Mouse (Mus musculus) skeletal muscle tissue, adult 2 months (tissue): Measurements from ENCODE around the gene Tbx4.

Source experiments
- DNase-seq: peaks from one replicate; pipeline ENCODE4 v3.0.0-alpha.2; 2012; ENCODE audit warnings: low read depth, low spot score

The Tbx4 gene

DNA sequence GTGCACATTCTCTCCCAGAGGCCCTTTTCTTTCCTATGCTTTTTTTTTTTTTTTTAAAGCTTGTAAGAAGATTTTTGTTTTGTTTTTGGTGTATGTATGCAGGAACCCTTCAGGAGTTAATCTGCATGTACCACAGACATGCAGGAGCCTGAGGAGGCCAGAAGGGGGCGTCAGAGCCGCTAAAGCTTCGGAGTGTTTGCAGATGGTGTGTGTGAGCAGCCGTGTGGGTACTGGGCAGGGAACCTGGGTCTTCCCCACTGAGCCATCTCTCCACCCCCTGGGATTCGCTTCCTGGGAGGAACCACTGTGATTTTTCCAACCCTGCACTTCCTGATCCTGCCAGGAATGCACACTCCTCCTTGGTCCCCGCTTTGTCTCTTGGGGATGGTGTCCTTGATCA, 35.5 kb upstream of the Tbx4 start:
- DNase-seq: no peak

DNA sequence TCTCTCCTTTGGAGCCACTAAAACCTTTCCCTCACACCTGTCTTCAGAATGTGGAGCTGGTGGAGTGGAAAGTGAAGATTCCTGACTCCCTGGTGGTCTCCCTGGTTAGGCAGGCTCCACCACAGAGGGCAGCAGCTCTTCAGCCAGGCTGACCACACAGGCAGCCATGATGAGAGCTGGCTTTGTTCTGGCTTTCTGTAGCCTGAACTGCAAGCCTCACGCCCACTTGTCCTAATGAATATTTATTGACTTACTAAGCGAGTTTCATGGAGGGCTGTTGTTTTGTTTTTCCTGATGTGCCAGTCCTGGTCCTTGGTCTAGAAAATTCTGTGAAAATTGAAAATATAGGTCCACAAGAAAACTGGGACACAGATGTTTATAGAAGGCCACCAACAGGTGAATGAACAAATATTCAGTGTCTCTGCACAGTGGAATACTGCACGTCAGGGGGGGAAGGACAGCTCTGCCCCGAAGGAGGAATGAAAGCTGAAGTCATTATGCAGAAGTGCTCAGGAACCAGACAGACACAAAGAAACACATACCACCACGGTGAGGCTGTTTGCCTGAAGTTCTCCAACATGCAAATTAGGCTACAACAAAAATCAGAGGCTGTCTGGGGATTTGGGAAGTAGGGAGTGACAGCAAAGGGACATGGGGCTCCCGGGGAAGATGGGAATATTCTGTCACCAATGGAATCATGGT, 28.1 kb upstream of the Tbx4 start:
- no peak for DNase-seq

DNA sequence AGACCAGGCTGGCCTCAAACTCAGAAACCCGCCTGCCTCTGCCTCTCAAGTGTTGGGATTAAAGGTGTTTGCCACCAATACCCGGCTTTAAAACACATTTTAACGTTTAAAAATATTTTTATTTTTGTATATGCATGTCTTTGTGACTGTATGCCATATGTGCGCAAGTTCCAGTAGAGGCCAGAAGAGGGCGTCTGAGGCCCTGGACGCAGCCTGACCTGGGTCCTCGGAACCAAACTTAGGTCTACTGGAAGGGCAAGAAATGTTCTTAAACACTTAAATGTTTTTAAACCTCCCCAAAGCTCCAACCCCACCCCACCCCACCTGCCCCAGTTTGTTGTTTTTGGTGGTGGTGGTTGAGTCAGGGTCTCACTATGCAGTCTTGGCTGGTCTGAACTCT, 21.9 kb upstream of the Tbx4 start:
- DNase-seq: no peak

DNA sequence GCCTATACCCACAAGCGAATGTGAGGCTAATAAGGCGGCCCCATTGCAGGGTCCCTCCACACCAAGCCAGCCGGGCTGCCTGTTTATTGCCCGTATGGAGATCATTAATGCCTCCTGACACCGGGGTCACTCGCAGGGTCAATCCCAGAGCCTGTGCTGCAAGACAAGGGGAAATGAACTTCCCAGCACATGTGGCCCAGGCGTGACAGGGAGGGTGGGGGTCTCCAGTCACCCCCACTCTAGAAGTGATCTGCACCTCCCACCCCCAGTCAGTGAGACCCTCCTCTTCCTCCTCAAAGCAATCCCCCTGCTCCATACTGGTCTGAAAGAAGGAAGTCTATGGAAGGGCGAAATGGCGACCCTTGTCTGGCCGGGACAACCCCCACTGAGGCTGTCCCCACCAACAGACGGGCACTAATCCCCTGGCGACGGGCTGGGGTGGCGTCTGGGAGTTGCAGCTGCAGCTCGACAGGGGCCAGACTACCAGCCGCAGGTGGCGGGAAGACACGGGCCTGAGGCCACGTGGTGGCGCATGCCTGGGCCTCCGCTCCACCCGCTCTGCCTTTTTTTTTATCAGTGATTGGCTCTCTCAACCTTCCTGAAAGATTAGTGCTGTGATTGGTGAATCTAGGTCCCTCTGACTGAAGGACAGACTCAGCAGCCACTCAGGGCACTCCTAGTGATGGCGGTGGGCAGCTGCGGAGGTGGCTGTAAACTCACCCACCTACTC, 10.0 kb upstream of the Tbx4 start:
- DNase-seq: peak; percentile 3

DNA sequence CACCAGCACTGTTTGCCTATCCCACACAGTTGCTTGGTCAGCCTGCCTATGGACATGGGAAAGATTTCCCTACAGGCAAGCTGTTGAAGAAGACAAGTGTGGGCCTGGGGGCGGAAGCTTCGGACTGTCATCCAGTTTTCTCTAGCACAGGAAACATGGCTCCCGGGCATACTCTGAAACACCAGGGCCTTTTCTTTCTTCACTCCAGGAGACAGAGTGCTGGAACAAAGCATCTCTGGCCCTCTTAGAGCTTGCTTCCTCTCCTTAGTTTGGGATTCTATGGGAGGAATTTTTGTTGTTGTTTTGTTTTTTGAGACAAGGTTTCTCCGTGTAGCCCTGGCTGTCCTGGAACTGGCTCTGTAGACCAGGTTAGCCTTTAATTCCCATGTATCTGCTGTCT, 1.7 kb upstream of the Tbx4 start:
- DNase-seq: no peak

DNA sequence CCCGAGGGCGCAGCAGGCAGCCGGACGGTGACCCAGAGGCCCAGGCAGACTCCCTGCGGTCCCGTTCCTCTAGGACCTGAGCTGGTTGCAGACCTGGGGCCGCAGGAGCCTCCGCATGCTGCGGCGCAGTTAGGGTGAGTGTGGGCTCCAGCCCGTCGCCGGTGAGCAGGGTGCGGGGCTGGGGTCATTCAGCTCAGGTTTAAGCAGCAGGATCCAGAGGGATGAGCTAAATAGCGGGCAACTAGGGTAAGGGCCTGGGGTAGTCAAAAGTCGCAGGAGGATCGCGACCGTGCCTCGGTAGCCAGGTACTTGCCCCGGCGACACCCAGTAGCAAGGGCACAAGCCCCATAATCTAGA, 185 bp downstream of the Tbx4 start:
- DNase-seq: no peak

DNA sequence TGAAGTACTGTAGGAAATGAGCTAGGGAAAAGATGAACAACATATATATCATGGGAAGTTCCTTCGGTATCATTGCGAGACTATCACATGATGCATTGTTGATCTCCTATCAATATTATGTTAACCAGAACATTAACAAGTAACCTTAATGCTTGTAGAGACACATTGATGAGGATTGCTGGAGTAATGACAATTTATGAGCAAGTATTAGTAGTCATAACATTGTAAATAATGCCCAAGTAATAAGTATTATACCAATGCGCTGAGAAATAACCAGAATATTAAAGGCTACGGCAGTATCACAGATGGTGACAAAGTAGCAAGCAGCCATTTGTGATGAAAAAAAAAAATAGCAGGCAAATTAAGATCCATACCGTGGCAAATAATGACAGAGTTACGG, 1.1 kb downstream of the Tbx4 start:
- DNase-seq: no peak

DNA sequence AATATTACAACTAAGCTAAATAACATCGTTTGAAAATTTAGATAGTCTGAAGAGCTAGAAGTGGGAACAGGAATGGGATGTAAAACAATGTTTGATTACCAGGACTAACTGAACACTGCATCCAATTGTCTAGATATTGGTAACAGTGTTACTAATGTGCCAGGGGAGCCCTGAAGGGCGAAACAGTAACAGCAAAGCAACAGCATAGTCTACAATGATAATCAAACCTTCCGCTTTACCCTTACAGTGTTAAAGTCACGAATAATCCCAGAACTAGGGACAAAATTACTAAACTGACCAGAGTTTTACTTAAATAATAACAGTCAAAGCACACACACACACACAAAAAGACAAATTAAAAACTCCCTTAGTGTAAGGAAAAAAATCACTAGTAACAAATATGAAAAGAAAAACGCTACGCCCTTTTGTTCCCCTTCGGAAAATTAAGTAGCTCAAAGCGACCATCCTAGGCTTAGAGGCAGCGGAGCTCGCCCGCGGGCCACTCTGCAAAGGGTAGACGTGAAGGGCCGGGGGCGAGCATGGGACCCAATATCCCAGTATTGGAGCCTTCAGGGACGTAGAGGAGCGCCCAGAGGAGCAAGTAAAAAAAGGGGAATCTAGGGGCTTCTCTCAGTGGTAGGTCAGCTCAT, 1.7 kb downstream of the Tbx4 start:
- DNase-seq: no peak

DNA sequence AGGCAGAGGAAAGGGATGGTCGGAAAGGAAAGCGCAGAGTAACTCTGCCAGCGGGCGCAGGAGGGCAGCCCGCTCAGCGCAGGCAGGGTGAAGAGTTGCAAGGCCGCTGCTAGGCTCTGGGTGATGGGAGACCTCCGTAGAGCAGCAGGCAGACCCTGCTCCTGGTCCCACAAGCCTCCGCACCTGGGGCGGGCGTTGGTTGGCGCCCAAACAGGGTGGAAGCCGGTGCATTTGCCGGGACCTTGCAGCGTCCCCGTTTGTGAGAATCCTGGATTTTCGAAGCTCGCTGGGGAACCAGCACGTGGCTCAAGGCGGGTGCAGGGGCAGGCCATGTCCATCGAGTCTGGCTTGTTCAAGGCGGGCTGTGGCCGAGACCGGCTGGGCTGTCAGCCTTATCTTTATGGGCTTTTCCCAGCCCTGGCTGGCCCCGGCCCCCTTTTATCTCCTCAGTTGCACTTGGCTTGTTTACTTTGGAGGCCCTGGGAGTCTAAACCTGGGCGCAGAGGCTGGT, 2.3 kb downstream of the Tbx4 start:
- no peak for DNase-seq

DNA sequence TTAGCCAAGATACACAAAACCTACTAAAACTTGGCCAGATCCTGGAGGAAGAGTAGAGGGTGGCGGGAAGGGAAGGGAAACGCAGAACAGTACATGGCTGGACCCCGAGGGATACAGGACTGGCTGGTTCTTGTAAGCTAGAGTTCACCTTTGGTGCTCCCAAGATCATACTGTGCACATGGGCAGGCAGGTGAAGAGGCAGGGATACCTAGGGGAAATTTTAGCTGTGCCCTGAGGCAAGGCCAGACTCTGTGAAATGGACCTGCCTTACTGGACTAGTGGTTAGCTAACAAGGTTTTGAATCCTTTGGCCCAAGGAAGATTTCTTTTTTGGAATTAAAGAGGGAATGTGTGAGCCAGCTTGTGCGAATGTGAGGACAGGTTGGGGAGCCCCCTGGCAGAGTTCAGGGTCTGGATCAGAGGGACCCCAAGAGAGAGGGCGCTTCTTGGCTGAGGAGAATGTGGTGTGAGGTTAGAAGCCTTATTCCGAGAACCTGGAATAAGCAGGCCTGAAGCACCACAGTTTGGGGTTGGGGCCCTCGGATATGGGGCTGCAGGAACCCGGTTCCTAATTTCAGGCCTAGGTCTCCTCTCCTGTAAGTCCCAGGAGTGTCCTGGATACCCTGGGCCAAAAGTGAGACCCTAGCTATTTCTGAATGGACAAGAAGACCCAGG, 3.0 kb downstream of the Tbx4 start:
- no peak for DNase-seq

DNA sequence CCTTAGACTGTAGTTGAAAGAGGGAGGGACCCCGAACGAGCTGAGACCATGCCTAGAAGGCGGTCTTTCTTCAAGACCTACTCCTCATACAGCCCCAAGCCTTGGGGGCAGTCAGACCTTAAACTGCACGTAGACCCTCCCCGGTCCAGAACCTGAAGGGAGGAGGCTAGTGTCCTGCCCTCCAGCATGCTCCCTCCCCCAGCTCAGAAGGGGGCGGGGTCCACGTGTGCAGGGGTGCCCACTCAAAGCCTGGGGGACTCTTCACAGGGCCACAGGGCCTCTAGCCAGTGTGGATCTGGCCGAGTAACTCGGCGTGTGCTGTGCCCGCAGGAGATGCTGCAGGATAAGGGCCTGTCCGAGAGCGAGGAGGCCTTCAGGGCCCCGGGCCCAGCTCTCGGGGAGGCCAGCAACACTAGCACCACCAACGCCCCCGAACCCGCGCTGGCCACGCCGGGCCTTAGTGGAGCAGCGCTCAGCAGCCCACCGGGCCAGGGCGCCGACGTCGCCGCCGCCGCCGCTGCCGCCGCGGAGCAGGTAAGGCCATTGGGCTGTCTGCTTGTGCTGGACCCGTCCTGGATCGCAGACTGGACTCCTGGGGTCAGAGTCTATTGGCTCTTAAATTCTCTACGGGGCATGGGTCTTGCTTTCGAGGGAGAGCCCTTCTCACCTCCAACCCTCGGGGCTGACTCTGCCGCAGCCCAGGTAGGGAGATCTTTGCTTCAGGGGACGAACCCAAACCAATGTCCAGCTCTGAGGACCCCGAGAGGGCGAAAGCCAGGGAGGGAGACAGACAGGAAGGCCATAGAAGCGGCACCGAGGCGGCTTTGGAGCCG, 3.7 kb downstream of the Tbx4 start:
- no peak for DNase-seq

DNA sequence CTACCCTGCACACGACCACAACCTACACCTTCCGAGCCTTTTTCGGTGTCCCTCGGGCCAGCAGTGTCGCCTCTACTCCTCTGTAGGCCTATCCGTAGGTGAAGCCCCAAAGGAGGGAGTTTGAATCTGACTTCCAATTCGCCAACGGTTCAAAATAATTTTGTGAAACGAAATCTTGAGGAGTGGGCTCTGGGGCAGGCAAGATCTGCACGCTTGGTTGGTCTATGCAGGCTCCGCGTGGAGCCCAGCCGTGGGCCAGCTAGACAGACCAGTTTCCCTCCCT, 4.3 kb downstream of the Tbx4 start:
- no peak for DNase-seq

DNA sequence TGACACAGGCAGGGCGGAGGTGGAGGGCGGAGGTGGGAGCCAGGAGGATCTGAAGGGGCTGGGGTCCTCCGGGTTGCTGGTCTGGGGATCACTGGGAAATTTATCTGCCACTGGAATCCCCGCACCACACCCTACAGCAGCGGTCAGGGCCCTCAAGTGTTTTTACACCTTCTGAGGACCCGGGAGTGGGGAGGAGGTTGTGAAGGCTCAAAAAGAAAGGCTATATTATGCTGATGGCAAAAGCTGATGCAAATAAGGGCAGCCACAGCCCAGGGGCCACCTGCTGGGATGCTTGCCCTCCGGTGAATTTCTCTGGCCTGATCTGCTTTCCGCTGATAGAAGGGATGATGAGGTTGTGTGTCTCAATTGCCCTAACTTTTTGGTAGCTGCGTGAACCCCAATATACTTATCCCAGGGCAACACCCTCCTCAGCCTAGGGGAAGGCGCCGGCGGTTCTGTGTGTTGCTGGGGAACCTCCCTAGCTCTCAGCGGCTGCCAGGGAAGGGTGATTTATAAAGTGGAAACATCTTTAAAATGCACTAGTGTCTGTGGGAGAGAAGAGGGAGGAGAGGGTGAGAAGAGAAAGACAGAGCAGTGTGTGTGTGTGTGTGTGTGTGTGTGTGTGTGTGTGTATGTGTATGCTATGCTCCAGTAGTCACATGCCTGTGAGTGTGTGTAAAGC, 4.9 kb downstream of the Tbx4 start:
- DNase-seq: no peak

DNA sequence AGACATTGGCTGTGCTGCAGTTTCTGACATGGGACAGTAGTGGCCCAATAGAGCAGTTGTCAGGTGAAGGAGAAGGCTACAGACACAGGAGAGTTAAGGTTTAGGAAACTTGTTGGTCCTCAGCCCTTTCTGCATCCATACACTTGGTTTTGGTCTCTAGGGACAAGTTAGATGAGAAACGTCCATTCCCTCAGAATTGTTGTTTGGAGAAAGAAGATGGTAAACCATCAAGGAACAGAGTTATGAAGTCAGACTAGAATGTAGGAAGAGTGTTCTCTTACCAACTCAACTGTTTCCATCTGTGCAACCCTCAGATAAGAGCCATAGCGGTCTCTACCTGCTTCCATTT, 5.4 kb downstream of the Tbx4 start:
- DNase-seq: no peak

DNA sequence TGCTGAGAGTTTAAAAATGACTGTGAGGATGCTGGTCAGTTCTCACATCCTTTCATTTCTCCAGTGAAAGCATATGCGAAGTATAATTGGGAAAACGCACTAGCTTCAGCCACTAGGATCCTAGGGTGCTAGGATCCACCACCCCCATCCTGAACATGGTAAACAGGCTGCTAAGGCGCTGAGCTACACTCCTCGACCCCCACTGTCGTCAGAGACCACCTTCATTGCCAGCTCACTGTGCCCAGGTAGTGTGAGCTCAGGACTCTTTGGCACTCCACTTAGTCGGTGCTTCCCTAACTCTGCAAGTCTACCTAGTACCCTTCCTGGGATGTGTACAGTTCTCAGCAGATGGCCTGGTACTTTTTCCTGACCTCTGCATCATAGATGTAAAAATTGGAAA, 6.5 kb downstream of the Tbx4 start:
- no peak for DNase-seq

DNA sequence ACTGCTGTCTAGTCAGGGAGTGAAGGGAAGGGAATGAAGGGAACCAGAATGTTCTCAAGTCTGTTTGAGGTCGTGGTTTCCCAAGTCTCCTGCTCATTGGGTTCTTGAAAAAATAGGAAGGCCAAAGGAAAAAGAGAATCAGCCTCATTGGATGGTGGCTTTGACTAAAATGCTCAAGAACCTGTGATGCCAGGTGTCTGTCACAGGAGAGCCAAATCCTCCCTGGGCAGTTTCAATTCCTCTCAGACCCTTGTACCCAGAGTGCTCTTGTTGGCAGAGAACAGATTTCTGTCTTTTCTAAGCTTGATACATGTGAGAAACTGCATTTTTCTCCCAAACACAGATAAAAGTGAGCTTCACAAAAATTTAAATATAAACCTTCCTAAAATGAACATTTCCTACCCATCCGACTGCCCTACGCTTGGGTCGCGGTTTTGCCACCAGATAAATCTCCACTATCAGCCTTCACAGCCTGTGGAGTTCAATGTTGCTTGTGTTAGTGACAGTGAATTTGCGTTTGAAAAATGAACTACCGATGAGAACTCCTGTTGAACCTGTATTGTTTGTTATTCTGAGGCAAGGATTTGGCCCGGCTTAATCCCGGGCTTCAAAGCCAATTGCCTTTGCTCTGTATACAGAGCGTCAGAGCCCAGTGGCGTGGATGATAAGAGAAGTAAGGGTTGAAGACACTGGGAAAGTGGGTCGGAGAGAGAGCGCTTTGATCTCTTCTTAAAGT, 7.3 kb downstream of the Tbx4 start:
- DNase-seq: no peak

DNA sequence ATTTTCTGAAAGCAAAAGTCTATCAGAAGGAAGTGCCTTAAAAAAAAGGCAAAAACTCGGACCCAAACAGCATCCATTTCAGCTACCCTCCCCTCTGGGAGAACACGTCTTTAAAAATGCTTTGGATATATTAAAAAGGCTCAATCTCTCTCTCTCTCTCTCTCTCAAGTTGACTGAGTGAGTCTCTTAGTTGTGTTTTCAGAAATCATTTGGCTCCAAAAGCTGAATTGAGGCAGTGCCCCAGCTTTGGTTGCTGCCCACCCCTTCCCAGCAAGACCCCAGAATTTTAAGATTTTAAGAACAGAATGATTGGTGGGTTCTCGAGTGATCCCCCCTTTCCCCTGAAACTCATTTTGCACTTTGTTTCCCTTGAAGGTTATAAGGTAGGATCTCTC, 7.9 kb downstream of the Tbx4 start:
- no peak for DNase-seq

DNA sequence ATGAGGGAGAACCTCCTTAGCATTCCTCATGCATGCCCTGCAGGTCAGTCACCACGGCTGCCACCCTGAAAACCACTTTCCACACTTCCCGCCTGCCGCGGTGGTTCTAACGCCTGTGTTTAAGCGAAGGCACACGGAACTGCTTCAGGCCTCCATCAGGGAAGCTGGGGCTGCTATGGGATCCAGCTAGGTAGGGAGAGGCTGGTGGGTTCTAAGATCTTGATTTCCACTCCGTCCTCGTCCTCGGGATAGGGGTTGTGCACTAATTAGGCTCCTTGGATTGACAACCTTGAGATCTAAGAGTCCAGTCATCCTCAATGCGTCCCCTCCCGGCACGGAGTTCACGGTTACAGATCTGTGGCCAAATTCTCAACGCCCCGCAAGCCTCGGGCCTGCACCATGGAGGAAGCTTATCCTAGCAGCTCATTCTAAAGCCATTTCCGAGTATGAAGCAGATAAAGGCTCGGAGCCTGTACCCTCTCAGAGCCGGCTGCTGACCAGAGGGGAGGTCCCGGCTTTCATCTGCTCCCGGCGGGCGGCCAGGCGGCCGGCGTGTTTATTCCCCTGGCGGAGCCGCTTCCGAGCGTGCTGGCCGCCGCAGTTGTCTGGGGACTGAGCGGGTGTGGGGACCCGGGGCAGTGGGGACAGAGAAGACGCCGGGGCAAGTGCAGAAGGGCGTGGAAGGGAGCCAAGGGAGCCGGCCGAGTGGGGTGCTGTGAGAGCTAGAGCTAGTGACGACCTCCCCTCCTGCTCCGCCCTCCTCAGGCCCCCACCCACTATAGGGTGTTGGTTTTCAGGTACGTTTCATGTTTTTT, 8.7 kb downstream of the Tbx4 start:
- DNase-seq: no peak

DNA sequence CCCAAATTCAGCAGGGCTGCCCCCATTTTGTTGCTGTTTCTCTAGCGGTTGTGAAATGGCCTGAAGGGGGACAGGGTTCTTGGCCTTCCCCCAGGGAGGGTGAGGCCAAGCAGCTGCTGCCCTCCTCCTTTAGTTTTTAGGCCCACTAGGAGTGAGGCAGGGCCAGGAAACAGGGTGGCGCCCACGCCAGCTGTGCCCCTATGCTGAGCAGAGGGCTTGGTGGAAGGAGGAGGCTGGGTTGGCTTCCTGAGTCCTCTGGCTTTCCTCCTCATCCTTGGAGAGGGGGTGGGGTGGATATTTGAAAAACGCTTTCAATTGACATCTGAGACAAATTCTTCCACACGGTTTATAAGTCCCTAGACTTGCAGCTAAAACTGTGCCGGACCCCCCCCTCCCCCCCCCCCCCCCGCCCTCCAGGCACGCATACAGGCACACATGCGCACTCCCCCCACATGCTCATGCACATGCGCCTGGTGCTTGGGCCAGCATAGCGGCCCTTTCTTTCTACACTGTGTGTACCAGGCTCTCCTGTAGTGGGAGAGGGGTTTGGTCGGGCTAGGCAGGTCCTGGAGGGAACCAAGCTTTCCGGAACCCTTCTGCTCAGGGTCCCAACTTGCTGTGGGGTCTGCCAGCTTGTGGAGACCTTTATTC, 10.2 kb downstream of the Tbx4 start:
- peak; percentile 4 for DNase-seq
